Mouse (Mus musculus): ENCODE results near the gene Bbs12.

Bbs12 gene

GRCm38 (mm10) chr3:37312370-37312941 is at the start of gene Bbs12, which contains the start of gene Cetn4:
Gene Bbs12, plus strand, starts transcription at chr3:37312554.
Gene Cetn4, minus strand, starts transcription at chr3:37312708.
- DNase-seq: peak; percentile 97

GRCm38 (mm10) chr3:37268338-37268737 is 44.0 kb upstream of the Bbs12 start:
- no peak for DNase-seq

DNA sequence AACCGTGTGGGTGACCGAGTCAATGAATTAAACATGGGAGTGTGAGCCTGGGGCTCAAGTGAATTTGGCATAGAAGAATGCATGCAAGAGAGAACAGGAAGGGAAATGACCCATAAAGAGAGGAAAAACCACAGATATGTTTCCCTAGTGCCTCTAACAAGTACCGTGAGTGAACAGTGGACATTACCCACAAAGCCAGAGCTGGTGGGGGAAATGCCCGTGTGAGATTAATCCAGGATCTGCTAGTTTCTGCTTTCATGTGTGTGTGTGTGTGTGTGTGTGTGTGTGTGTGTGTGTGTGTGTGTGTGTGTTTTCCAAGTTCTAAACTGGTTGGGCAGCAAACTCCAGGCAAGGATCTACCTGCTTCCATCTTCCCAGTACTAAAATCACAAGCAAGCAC is 42.4 kb upstream of the Bbs12 start:
- DNase-seq: peak; percentile 18

GRCm38 (mm10) chr3:37271209-37271608 is 41.1 kb upstream of the Bbs12 start:
- DNase-seq: peak; percentile 59

GRCm38 (mm10) chr3:37273092-37273491 is 39.3 kb upstream of the Bbs12 start:
- no peak for DNase-seq

- no peak for DNase-seq
Measured at GRCm38 (mm10) chr3:37274661-37275060, 37.7 kb upstream of the Bbs12 start.

DNA sequence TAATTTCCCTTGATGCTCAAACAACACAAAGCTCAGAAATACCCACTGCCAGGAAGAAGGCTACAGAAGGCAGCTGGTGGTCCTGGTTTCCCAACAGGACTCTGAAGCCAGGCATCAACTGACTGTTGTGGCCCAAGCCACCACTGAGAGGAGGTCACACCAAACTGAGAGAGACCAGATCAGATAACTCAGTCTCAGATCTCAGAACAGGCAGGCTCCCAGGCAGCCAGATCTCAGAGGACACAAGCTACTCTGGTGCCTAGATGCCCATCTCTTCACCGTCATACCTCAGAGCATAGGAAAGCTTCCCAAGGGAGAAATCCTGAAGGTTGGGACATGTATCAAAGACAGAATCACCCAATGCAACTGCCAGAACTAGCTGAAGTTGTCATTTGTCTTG is 32.1 kb upstream of the Bbs12 start:
- DNase-seq: no peak

DNA sequence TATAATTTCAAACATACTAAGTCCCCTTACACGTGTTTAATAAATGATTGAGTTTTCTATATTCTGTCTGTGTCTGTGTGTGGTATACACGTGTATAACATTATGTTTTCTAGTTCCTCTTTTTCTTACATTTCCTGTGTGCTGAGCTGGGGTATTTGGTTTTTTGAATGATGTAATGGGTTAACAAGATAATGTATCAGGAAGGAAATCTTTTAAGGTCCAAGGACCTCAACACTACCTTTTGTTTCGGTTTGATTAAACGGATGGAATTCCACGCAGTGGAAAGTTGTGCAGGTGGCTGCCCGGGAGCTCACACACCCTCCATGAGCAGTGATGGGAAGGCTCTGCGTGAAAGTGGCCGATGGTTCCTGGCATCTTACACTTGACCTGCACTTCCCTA is 31.5 kb upstream of the Bbs12 start:
- DNase-seq: no peak

DNA sequence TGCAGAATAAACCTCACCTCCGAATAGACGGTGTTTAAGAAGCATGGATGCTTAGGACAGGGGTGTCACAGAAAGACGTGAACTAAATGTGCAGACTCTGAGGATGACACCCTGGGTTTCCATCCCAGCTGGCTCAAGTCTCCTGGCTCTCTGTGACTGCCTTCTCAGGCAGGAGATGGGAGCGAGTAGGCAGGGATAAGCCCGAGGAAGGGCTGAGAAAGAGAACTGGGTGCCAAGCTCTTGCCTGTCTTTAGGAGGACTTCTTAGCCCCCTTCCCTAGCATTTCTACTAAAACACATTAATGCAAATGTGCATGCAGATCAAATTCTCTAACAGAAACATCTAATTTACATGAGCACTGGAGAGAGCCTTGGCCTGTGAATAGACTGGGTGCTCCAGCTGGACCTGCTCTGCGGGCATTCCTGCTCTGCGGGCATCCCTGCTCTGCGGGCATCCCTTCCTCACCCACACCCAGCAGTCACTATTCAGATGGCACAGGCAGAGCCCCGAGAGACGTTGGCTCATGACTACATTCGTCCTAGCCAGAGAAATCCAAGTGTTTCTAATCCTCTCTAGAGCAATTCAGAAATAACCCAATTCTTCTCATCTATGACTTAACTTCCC is 29.9 kb upstream of the Bbs12 start:
- no peak for DNase-seq

DNA sequence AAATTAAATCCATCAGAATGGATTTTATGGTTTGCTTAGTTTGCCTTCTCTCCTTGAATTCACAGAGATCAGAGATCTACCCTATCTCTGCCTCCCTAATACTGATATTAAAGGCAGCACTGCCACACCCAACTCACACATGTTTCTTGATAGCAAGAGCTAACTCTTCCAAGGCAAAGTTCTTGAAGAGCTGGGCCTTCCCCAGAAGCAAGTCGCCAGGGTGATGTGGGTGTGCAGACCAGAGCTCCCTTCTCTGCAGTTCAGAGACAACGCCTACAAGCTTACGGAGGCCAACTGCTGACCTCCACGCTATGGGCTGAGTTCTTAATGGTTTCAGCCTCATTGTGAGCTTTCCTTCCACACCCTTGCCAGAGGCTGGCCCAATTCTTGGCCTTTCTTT is 29.1 kb upstream of the Bbs12 start:
- no peak for DNase-seq

DNA sequence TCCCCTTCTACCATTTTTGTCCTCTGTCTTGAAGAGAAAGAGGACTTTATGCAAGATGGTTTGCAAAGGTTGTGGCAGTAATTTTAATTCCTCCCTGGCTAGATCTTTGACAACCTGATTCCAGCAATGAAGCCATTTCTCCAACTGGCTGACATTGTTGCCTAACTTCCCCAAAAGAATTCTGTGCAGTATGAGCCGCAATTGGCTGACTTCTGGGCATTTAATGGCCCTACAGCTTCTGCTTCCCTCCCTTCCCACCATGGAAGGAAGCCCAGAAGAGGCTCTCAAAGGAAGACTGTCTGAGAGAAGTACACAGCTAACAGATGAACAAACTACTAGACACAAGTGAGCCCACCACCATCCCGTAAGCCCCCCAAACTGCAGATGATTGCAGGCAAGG is 23.1 kb upstream of the Bbs12 start:
- no peak for DNase-seq

DNA sequence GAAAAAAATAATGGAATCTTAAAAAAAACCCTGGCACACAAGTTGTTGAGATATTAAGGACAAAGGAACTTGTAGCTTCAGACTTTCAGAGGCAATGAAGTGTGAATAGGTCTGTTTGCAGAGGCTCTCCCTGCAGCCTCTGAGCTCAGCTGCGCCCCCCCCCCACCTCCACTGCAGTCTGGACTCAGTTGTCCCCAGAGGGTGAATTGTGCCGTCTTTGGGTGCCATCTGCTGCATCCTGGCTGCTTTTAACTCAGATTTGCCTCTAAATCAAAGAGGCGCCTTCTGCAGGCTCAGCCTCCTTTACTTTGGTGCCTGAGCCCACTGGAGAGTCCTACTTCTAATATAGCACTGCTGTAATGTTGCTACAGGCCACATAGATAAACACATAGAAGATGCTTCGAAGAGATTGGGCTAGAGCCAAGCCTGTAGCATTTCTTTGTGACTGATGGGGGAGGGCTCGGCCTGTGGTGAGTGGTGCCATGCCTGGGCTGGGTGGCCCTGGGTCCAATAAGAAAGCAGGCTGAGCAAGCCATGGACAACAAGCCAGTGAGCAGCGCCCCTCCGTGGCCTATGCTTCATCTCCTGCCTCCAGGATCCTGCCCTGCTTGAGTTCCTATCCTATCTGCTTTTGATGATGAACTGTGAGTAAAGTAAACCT is 21.3 kb upstream of the Bbs12 start:
- DNase-seq: no peak

DNA sequence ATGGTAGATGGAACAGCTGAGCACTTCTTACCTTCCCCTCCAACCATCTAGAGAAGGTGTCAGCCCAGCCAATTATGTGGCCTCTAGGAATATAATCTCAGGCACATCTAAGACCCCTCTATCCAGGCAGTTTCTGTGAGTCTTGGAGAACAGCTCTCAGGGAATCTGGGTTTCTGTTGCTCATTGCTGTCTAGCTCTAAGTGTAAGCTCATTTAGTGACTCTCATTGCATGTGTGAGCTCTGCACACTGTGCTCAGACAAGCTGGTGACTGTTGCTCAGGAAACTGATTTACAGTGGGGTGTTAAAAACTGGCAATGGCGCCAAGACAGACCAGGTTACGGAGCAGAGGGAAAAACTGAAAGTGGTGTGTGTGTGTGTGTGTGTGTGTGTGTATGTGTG is 20.4 kb upstream of the Bbs12 start:
- DNase-seq: no peak

DNA sequence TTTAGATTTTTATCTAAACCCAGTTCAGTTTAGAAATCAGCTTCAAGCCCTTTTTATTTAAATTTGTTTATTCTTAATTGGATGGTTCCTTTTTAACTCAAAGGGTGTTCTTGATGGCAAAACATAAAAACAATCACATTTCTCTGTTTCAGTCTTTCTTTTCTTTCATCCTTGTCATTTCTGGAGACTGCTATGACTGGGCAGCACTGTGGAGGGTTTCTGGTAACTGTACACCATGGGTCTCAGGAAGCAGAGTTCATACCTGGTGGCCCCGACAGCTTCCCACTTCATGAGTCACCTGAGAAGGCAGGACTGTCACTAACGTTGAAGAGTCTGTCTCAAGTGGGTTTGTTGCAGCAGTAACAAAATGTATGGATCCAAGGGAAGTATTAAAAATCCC is 19.7 kb upstream of the Bbs12 start:
- DNase-seq: no peak

DNA sequence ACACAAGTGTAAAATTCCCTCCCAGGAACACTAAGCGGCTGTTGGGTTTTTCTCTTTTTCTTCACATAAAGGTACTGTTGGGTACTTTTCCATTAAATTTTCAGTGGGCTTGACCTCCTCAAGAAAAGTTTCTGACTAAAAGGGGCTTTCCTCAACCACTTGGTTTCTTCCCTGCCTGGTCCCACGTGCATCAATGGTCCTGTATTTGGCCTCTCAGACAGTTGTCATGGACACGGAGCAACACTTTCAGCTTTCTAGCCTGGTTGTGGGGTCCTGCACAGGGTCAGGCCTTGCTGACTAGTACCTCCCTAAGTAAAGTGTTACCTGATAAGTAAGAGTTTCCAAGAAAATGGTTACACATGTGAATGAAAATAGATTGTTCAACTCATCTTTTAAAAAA is 12.9 kb upstream of the Bbs12 start:
- DNase-seq: no peak

- DNase-seq: peak; percentile 21
Measured at GRCm38 (mm10) chr3:37302685-37303084, 9.7 kb upstream of the Bbs12 start.

- no peak for DNase-seq
Measured at GRCm38 (mm10) chr3:37303392-37304139, 8.8 kb upstream of the Bbs12 start.

- DNase-seq: no peak
Measured at GRCm38 (mm10) chr3:37311897-37312369, 421 bp upstream of the Bbs12 start.

- DNase-seq: no peak
Measured at GRCm38 (mm10) chr3:37313371-37313770, 1.0 kb downstream of the Bbs12 start.

DNA sequence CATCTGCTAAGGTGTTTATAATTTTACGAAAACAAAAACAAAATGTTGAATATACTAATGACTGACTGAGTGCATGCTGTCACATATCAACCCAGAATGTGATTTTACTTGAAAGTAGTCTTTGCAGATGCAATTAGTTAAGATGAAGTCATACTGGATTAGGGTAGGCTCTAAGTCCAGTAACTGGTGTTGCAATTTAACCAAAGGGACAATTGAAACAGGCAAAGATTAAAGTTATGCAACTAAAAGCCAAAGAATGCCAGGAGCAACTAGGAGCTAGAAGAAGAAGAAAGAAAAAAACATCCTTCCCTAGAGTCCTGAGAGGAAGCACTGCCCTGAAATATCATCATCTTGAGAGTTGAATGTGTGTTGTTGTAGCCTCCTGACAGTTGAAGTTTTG is 3.9 kb downstream of the Bbs12 start:
- no peak for DNase-seq

GRCm38 (mm10) chr3:37324310-37324709 is 12.0 kb downstream of the Bbs12 start:
- no peak for DNase-seq

GRCm38 (mm10) chr3:37325317-37326112 is 13.2 kb downstream of the Bbs12 start:
- DNase-seq: no peak

DNA sequence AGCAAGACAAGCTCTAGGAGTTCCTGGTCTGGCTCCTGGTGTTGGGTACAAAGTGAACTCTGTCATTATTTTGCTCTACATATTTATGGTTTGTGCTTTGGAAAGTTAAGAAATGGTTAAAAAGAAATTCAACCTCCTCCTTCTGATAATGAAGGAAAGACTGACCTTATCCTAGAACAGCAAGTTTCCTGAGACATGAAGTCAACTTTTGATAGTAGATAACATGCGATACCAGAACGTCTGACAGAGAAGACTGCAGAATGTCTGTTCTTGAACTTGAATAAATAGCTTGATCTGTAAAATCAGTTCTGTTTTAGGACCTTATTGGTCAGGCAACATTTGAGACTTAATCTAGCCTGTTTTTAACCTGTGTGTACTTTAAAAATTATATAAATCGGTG is 14.3 kb downstream of the Bbs12 start:
- DNase-seq: no peak
